Mouse (Mus musculus) liver, embryonic 11.5 days (tissue): ENCODE data around the gene Mroh3. TPM values are rescaled to one million over a fixed set of nuclear protein-coding genes. Genes with fewer than 3 reads are reported as not detected.

Experiments used
- ATAC-seq: fragments of 200-750 bp; cut with Nextera tagmentation; replicated peaks from 2 replicates; pipeline ENCODE4 v1.8.0; 2017; ENCODE audit warnings: moderate number of reproducible peaks, mild to moderate bottlenecking, moderate TSS enrichment, moderate library complexity; ENCODE audit not compliant: low FRiP score
- DNase-seq: peaks from one replicate; pipeline ENCODE4 v3.0.0-alpha.2; 2017; ENCODE audit warnings: low spot score
- H3K27ac ChIP-seq: fragments of 300-500 bp; sonication (generic); 2 replicates; pipeline ENCODE4 v1.5.1; 2014; ENCODE audit warnings: mild to moderate bottlenecking, low read depth, low read length, control low read depth
- H3K27me3 ChIP-seq: fragments of 300-500 bp; sonication (generic); replicated peaks from 2 replicates; pipeline ENCODE4 v1.6.1; 2014; ENCODE audit warnings: low read length, mixed read lengths; ENCODE audit not compliant: control insufficient read depth, insufficient read depth
- H3K36me3 ChIP-seq: fragments of 300-500 bp; sonication (generic); 2 replicates; pipeline ENCODE4 v1.6.1; 2014; ENCODE audit warnings: mild to moderate bottlenecking, low read length, moderate library complexity, mixed read lengths; ENCODE audit not compliant: control insufficient read depth, insufficient read depth
- H3K4me1 ChIP-seq: fragments of 300-500 bp; sonication (generic); replicated peaks from 2 replicates; pipeline ENCODE4 v1.6.1; 2014; ENCODE audit warnings: low read length, mixed read lengths; ENCODE audit not compliant: control insufficient read depth, insufficient read depth
- H3K4me2 ChIP-seq: fragments of 300-500 bp; sonication (generic); 2 replicates; pipeline ENCODE4 v1.6.1; 2014; ENCODE audit warnings: mild to moderate bottlenecking, control low read depth, moderate library complexity
- H3K4me3 ChIP-seq: fragments of 300-500 bp; sonication (generic); 2 replicates; pipeline ENCODE4 v1.5.1; 2014; ENCODE audit warnings: low read depth, low read length, control low read depth
- H3K9ac ChIP-seq: fragments of 300-500 bp; sonication (generic); 2 replicates; pipeline ENCODE4 v1.6.1; 2014; ENCODE audit warnings: low read depth, low read length, control low read depth
- H3K9me3 ChIP-seq: fragments of 300-500 bp; sonication (generic); 2 replicates; pipeline ENCODE4 v1.6.1; 2016; ENCODE audit warnings: low read length, inconsistent platforms, mixed read lengths; ENCODE audit not compliant: control insufficient read depth
- WGBS: fragments of 180-500 bp; shearing (Covaris S2); extraction: QIAGEN DNeasy Blood & Tissue Kit; methylation state at CpG from one replicate; pipeline ENCODE4 v1.1.7; 2014; 5-methylcytosine and 5-hydroxymethylcytosine counted together
- polyA plus RNA-seq: library from polyadenylated mRNA; unstranded; fragments of >200 nt; fragmentation: Nextera tagmentation; extraction: Ambion mirVana; gene quantifications from 2 replicates; pipeline ENCODE4 v1.2.1, GENCODE M21; 2014

Mroh3 gene
- polyA plus RNA-seq, 1 experiment from 2014 or later, result not detected

DNA sequence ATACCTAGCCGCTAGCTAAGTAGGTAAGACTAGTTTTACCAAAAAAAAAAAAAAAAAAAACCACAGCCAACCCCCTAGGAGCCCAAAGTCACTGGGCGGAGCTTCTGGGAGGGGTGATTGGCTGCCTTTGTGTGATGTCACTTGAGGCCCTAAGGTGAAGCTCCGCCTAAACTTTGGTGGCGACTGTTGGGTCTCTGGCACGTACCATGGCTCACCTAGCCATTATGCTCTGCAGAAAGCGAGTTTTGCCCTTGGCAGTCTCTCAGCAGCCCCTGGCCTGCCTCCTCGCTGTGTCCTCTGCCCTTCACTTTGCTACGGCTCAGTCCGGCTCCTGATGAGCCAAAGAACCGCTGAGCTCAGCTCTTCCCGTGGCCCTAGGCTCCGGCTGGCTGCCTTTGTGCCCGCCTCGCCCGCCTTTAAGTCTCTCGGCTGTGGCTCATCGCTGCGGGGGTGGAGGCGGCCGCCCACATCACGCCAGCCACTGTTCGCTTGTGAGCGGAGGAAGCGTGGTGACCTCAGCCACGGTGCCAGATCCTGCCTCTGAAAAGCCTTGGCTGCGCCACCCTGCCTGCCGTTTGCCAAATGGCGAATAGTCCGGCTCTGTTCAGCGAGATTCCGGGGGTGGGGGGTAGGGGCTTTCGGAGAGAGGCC is 72.5 kb downstream of the Mroh3 start:
- Histone ChIP-seq H3K9me3 (no peaks in the 10 kb centered on the region), H3K27me3 (no peaks in the 10 kb centered on the region), H3K27ac (peak overlapping the region; percentile 87), H3K9ac (peak overlapping the region; percentile 76), H3K36me3 (no peaks in the 10 kb centered on the region), H3K4me3 (peak overlapping the region; percentile 55), H3K4me1 (peaks cover 71% of the 10 kb centered on the region), H3K4me2 (peak overlapping the region; percentile 94)
- ATAC-seq (peak; percentile 85), DNase-seq (peak; percentile 80)
- WGBS, result 1% methylated on average over 32 of the region's 32 CpGs

DNA sequence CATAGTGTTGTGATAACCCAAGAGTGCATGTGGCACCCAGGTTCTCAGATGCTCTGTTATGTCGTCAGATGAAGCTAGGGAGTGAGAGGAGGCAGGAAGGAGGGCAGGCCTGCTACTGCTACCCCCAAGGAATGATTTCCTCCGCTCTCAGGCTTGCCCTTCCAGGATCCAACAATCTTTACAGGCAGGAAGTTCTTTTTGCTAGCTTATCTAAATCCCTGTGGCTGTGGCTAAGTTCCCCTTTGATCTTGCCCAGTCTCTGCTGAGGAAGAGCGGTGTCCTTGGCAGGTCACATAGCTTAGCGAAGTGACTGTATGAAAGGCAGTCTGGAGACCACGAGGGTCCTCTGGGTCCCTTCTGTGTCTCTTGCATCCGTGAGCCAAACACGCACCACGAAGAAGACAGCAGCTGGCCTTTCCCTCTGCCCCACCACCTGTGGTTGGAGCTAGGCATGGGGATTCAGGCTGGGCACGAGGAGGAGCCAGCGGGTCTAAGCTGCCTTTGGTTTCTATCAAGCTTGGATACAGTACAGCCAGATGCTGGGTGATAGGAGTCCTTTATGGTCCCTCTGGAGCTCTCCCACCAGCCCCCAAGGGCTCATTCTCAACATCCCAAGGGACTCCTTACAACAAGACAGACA is 74.3 kb downstream of the Mroh3 start:
- Histone ChIP-seq H3K9me3 (no peaks in the 10 kb centered on the region), H3K4me3 (no peak overlapping the region), H3K4me1 (peaks cover 89% of the 10 kb centered on the region), H3K9ac (peak overlapping the region; percentile 28), H3K4me2 (0 out of 2 replicates have a peak overlapping the region, but pooled peaks have one; percentile 17), H3K27me3 (no peaks in the 10 kb centered on the region), H3K36me3 (no peaks in the 10 kb centered on the region), H3K27ac (peak overlapping the region; percentile 38; the same call in 1 of the 2 replicates)
- 26% methylated on average over 10 of the region's 10 CpGs for WGBS
- ATAC-seq (no peak), DNase-seq (no peak)

DNA sequence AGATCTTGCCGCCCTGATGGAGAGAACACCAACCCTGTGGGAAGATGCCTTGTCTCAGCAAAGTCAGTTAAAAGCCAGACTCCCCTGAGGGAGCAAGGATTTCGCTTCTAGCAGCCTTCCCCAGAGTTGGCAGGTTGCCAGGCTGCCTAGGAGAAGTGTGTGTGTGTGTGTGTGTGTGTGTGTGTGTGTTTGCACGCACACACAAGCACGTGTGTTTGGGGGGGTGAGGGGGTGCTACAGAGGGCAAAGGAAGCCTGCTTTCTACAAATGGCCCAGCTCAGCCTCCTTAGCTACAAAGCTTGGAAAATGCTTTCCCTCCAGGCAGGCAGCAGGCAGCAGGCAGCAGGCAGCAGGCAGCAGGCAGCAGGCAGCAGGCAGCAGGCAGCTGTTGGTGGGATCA is 75.1 kb downstream of the Mroh3 start:
- H3K27ac ChIP-seq, result peak overlapping the region; percentile 53
- H3K4me3 ChIP-seq, result no peak overlapping the region
- no peaks in the 10 kb centered on the region for H3K9me3 ChIP-seq
- H3K27me3 ChIP-seq, result no peaks in the 10 kb centered on the region
- H3K9ac ChIP-seq, result peak overlapping the region; percentile 15; the same call in 1 of the 2 replicates
- peak overlapping the region; percentile 1 for H3K4me2 ChIP-seq
- no peak for DNase-seq
- H3K36me3 ChIP-seq, result no peaks in the 10 kb centered on the region
- peaks cover 94% of the 10 kb centered on the region for H3K4me1 ChIP-seq
- ATAC-seq, result no peak
- WGBS, result 16% methylated on average over 4 of the region's 4 CpGs

DNA sequence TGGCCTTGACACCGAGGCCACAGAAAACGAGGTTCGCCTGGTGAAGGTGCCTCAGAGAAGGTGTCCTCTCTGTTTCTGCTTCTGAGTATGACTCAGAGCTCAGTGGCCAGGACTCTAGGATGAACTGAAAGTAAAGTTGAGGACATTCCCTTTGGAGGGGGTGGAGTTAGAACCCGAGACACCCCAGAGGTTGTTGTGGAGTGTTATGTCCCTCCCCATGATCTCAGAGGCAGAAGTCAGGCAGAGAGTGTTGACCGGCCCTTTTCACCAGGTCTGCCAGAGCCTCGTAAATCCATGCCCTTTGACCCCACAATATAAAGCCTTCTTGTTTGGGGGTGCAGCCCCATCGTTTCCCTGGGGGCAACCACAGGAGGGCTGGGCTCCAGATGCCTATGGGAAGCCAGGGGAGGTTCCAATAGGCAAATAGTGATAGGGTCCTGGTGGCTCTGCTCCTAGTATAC is 75.5 kb downstream of the Mroh3 start:
- H3K36me3 ChIP-seq, result no peaks in the 10 kb centered on the region
- peak overlapping the region; percentile 5 for H3K4me2 ChIP-seq
- no peaks in the 10 kb centered on the region for H3K9me3 ChIP-seq
- no peak overlapping the region; the same call in 1 of the 2 replicates for H3K9ac ChIP-seq
- no peaks in the 10 kb centered on the region for H3K27me3 ChIP-seq
- DNase-seq (no peak), ATAC-seq (no peak)
- H3K4me3 ChIP-seq, result no peak overlapping the region
- peak overlapping the region; percentile 53; the same call in 1 of the 2 replicates for H3K27ac ChIP-seq
- 50% methylated on average over 7 of the region's 7 CpGs for WGBS
- peaks cover 94% of the 10 kb centered on the region for H3K4me1 ChIP-seq

DNA sequence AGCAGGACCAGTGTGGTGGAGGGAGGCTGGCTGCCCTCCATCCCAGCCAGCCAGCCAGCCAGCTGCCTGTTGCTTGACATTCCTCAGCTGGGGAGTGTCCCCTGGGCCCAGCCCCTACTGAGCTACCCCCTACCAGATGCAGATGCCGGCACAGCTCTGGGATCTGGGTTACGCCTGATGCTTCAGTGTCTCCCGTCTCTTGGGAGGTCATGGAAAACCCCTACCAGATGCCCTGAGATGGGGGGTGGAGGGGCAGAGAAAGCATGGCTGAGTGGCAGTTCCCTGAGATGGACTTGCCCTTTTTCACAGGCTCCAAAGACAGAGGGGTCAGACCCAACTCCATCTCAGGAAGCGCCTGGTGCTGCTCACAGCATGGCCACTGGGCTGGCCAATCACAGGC is 76.1 kb downstream of the Mroh3 start:
- no peaks in the 10 kb centered on the region for H3K27me3 ChIP-seq
- no peak overlapping the region for H3K9ac ChIP-seq
- ATAC-seq, result no peak
- peaks cover 90% of the 10 kb centered on the region for H3K4me1 ChIP-seq
- peak overlapping the region; percentile 84; the same call in 1 of the 2 replicates for H3K27ac ChIP-seq
- no peaks in the 10 kb centered on the region for H3K9me3 ChIP-seq
- peak overlapping the region; percentile 5 for H3K4me2 ChIP-seq
- no peaks in the 10 kb centered on the region for H3K36me3 ChIP-seq
- no peak for DNase-seq
- no peak overlapping the region for H3K4me3 ChIP-seq
- WGBS, result 72% methylated on average over 4 of the region's 4 CpGs

DNA sequence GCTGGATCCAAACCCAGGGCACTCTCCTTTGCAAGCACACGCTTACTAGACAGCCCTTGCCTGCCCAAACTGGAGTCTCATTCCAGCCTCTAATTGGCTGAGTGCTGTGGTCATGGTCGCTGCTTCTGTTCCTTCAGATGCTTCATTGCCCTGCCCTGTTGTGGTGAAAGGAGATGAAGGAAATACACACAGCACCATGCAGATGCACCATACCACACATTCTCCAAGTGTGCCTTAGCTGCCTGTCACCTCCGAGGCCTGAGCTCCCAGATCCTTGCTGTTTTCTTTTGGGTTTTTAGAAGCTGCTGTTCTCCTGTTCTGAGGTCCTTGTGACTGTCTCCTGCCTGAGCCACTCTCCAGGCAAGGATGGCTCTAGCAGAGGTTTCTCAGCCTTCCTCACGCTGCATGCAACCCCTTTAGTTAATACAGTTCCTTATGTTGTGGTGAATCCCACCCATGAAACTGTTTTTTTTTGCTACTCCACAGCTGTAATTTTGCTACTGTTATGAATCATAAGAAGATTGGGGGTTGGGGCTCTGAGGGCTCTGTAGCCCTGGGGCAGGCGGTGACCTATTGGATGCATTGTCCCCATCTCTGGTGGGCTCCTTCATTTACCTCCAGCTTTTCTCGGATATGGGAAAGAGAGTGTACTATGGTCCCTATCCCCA is 76.7 kb downstream of the Mroh3 start:
- Histone ChIP-seq H3K4me1 (peaks cover 86% of the 10 kb centered on the region), H3K4me3 (no peak overlapping the region), H3K36me3 (no peaks in the 10 kb centered on the region), H3K9me3 (no peaks in the 10 kb centered on the region), H3K9ac (peak overlapping the region; percentile 45), H3K27me3 (no peaks in the 10 kb centered on the region), H3K27ac (peak overlapping the region; percentile 84; the same call in 1 of the 2 replicates), H3K4me2 (peak overlapping the region; percentile 96)
- WGBS, result 71% methylated on average over 6 of the region's 6 CpGs
- DNase-seq (no peak), ATAC-seq (no peak)

DNA sequence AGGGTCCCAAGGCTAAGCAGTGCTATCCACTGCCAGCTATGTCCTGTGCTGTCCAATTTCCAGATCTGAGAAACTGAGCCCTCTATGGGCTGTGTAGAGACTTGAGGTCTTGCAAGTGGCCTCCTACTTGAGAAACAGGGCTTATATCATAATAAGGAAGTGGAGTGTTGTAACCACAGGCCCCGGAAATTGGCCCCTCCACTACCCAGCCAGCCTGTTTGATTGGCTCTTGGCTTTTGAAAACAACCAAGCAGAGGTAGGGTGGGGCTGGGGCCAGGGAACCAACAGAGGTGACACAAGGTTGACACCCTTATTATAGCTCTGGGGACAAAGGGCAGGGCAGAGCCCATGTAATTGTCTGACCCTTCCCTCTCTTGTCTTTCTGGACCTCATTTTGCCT is 77.6 kb downstream of the Mroh3 start:
- Histone ChIP-seq H3K4me2 (peak overlapping the region; percentile 96), H3K27me3 (no peaks in the 10 kb centered on the region), H3K4me1 (peaks cover 85% of the 10 kb centered on the region), H3K36me3 (no peaks in the 10 kb centered on the region), H3K9ac (peak overlapping the region; percentile 51), H3K4me3 (no peak overlapping the region), H3K27ac (peak overlapping the region; percentile 84), H3K9me3 (no peaks in the 10 kb centered on the region)
- DNase-seq, result peak; percentile 66
- ATAC-seq, result peak; percentile 80
- WGBS, result 16% methylated on average over 1 of the region's 1 CpGs

DNA sequence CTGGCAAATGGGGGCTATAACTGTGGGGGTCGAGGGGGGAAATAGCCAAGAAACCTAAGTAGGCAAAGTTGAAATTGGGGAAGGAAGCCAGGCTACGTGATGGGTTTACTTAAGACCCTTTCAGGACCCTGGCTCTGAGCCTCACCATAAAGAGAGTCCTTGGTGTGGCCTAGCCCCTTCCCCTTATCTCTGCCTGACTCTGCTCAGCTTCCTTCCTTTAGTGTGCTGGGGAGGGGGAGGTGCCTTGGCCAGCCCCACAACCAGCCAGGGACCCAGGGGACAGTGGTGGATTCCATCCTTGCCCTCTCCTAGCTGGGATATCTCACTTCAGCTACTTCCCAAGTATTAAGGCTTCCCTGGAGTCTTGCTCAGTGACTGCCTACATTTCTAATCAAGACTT is 78.1 kb downstream of the Mroh3 start:
- peak overlapping the region; percentile 84 for H3K27ac ChIP-seq
- H3K9ac ChIP-seq, result peak overlapping the region; percentile 51

More for the DNA sequence above, 78.1 kb downstream of the Mroh3 start:
- H3K9me3 ChIP-seq, result no peaks in the 10 kb centered on the region
- no peaks in the 10 kb centered on the region for H3K27me3 ChIP-seq
- peak overlapping the region; percentile 96 for H3K4me2 ChIP-seq
- H3K4me1 ChIP-seq, result peaks cover 85% of the 10 kb centered on the region
- WGBS, result 21% methylated on average over 2 of the region's 2 CpGs
- DNase-seq (no peak), ATAC-seq (0 out of 2 replicates have a peak, but pooled peaks have one; percentile 16)
- no peaks in the 10 kb centered on the region for H3K36me3 ChIP-seq
- no peak overlapping the region for H3K4me3 ChIP-seq
